ENCODE assay signal across 10 mouse cellular contexts in the genomic region with DNA sequence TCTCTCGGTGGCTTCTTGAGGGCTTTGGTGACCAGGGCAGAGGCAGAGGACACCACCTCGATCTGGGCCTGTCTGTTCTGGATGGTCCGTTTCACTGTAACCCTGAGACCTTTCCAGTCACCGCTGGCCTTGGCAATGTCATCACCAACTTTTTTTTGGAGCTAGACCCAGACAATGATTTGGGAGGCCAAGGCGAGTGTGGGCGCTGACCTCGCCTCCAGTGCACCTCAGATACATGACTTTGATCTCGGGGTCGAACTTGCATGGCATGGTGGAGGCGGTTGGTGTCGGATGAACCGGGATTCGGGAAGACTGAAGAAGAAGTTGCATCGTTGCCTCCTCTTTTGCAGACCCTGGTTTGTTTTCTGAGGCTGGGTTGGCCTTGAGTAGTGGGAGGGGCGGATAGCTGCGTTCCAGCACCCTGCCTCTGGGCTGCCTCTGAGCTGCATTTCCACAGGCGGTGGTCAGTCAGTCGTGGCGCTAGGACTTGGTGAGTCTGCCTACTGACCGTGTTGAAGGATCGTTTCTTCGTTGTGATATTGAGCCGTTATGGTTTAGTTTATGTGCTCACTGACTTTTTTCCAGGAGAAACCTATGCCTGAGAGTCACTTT. TPM values are rescaled to one million over a fixed set of nuclear protein-coding genes. Genes with fewer than 3 reads are reported as not detected.
DNase-seq lines count a peak whose midpoint lies in the region; ATAC-seq and TF ChIP-seq lines count a peak whose summit lies in the region.
"Had no signal": no experiment of that assay in that cellular context is flagged by ENCODE, and none has a peak within 500 bp of the region (broad histone marks: within the 10 kb centered on the region; RNA-seq: fewer than 3 reads in every experiment).

No protein-coding gene starts in this region.

- TF ChIP-seq CTCF in kidney, postnatal 0 days (IDR thresholded peaks at IDR 0.05; ENCODE audit: low read depth) = no peak
- TF ChIP-seq CTCF in heart, postnatal 0 days (IDR thresholded peaks at IDR 0.05; ENCODE audit: low read depth) = no peak

- peak overlapping the region; percentile 35; the same call in 1 of the 2 replicates for H3K9ac ChIP-seq in kidney, postnatal 0 days (ENCODE audit: low read depth, low read length)
- no peak overlapping the region for H3K9ac ChIP-seq in heart, postnatal 0 days (replicated peaks; ENCODE audit: low read depth, low read length)

- H3K36me3 ChIP-seq in kidney, postnatal 0 days (ENCODE audit: insufficient read depth, low read length) = 0 out of 2 replicates have a peak, but pooled peaks cover 5% of the 10 kb centered on the region
- H3K36me3 ChIP-seq in heart, postnatal 0 days (replicated peaks; ENCODE audit: control insufficient read depth, insufficient read depth, low read length) = 0 out of 2 replicates have a peak, but pooled peaks cover 14% of the 10 kb centered on the region

- H3K9me3 ChIP-seq in kidney, postnatal 0 days (replicated peaks; ENCODE audit: low read length) = no peaks in the 10 kb centered on the region
- no peaks in the 10 kb centered on the region for H3K9me3 ChIP-seq in heart, postnatal 0 days (replicated peaks; ENCODE audit: control insufficient read depth, low read length)

- TF ChIP-seq EP300 in heart, postnatal 0 days (IDR thresholded peaks at IDR 0.05; ENCODE audit: low read depth) = no peak

- 28% methylated on average over 23 of the region's 23 CpGs for WGBS in kidney, postnatal 0 days
- 60% methylated on average over 23 of the region's 23 CpGs for WGBS in heart, postnatal 0 days

- peaks cover 24% of the 10 kb centered on the region for H3K4me1 ChIP-seq in kidney, postnatal 0 days (replicated peaks; ENCODE audit: insufficient read depth, low read length)
- peaks cover 51% of the 10 kb centered on the region for H3K4me1 ChIP-seq in heart, postnatal 0 days (ENCODE audit: control insufficient read depth, insufficient read depth)

- H3K4me2 ChIP-seq in kidney, postnatal 0 days (ENCODE audit: low read length) = peak overlapping the region; percentile 46
- H3K4me2 ChIP-seq in heart, postnatal 0 days (ENCODE audit: low read depth, low read length) = no peak overlapping the region

- no peak overlapping the region for H3K4me3 ChIP-seq in kidney, postnatal 0 days (replicated peaks; ENCODE audit: low read depth, low read length)
- no peak overlapping the region for H3K4me3 ChIP-seq in heart, postnatal 0 days (ENCODE audit: low read depth, low read length)

- H3K27me3 ChIP-seq in kidney, postnatal 0 days (ENCODE audit: insufficient read depth, low read length) = no peaks in the 10 kb centered on the region
- H3K27me3 ChIP-seq in heart, postnatal 0 days (ENCODE audit: control insufficient read depth, insufficient read depth, low read length) = no peaks in the 10 kb centered on the region

- peak overlapping the region; percentile 79 for H3K27ac ChIP-seq in kidney, postnatal 0 days
- peak overlapping the region; percentile 72; the same call in 1 of the 2 replicates for H3K27ac ChIP-seq in heart, postnatal 0 days (ENCODE audit: low read depth)

- DNase-seq in adrenal gland, adult (ENCODE audit: inconsistent age in 2 of 2, low spot score in 1 of 2) = peak; percentile 88 to 95
- DNase-seq in adrenal gland, postnatal 4 days (ENCODE audit: low spot score in 2 of 2) = no peak
- peak; percentile 81 for DNase-seq in kidney, postnatal 0 days (ENCODE audit: low spot score)
- DNase-seq in kidney, postnatal 25 days = no peak
- DNase-seq in adrenal gland, postnatal 25 days = peak; percentile 63
- no peak for DNase-seq in heart, postnatal 0 days (ENCODE audit: low spot score)
- DNase-seq in gastrocnemius, postnatal 25 days = no peak
- DNase-seq: gastrocnemius, postnatal 36 days; thymus, postnatal 4 days had no signal

- peak; percentile 62; the same call in 1 of the 2 replicates for ATAC-seq in kidney, postnatal 0 days (replicated peaks; ENCODE audit: low FRiP score, low read depth)
- ATAC-seq in heart, postnatal 0 days (ENCODE audit: insufficient read depth, low read depth) = no peak
- ATAC-seq in megakaryocyte-erythroid progenitor cell, adult 5-6 weeks (replicated peaks; ENCODE audit: low FRiP score, low TSS enrichment, poor library complexity, severe bottlenecking) = no peak

RNA-seq across cellular contexts. Expression of a gene that starts 19.9 kb away (rescaled TPM):
- total RNA-seq in adrenal gland, postnatal 4 days (2021) = 100 to 1,000 TPM; 171 to 174 TPM
- 87.6 and 93.7 TPM in 2 replicates for polyA plus RNA-seq in kidney, postnatal 0 days (2015; fragmentation: Nextera tagmentation; extraction: Ambion mirVana)
- 157 and 195 TPM in 2 replicates for total RNA-seq in adrenal gland, postnatal 25 days (2021)
- total RNA-seq in heart, postnatal 0 days (2014; rRNA removed; ENCODE audit: low replicate concordance) = 62.1 and 71.6 TPM in 2 replicates
- polyA plus RNA-seq in heart, postnatal 0 days (2015; fragmentation: Nextera tagmentation; extraction: Ambion mirVana) = 36.4 and 38.0 TPM in 2 replicates
- total RNA-seq in gastrocnemius, postnatal 25 days (2021) = 10 to 100 TPM; 40.7 to 45.1 TPM
- total RNA-seq in megakaryocyte-erythroid progenitor cell, adult 5-6 weeks (2014; fragmentation: Nextera tagmentation) = 13.5 and 14.4 TPM in 2 replicates
- 6.7 and 10.6 TPM in 2 replicates for total RNA-seq in megakaryocyte-erythroid progenitor cell, adult 5-6 weeks (2017)

Comparison
In these comparisons a context has a peak if more than half of its experiments do, and no peak if none do; other contexts are left out.
1. DNase-seq: peak in adrenal gland, adult (2 of 2), kidney, postnatal 0 days (single experiment) and adrenal gland, postnatal 25 days (single experiment); none in adrenal gland, postnatal 4 days (0 of 2), kidney, postnatal 25 days (0 of 2), heart, postnatal 0 days (single experiment) and gastrocnemius, postnatal 25 days (single experiment).